Mouse (Mus musculus): ENCODE data around the gene Ripply1. TPM values are rescaled to one million over a fixed set of nuclear protein-coding genes. Genes with fewer than 3 reads are reported as not detected.

The Ripply1 gene
- polyA plus RNA-seq, 2 experiments, result 0.08 TPM; not detected in 1

DNA sequence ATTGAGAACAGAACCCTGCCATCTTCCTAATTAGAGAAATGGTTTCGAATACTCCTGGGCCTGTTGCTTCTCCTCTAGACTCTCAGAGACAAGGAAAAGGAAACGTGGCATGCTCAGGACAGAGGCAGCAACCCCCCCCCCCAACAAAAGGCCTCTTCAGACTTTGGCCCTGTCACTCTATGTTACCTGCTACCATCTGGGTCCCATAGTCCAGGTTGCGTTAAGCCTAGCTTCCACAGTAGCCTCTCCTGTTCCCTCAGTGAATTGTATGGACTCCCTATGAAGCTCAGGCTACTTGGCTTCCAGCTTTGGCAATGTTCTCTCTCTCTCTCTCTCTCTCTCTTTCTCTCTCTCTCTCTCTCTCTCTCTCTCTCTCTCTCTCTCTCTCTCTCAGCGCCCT is 590 bp downstream of the Ripply1 start:
- Histone ChIP-seq H3K9me3 (ENCODE audit: control insufficient read depth, low read length) (no peaks in the 10 kb centered on the region), H3K9ac (replicated peaks) (no peak overlapping the region), H3K4me2 (ENCODE audit: low read depth) (no peak overlapping the region), H3K4me1 (replicated peaks; ENCODE audit: control insufficient read depth in 2 of 2, insufficient read depth in 2 of 2, low read length in 1 of 2) (peaks cover 0 to 16% of the 10 kb centered on the region in 2 experiments; a peak in 3 of 4 replicates), H3K27ac (no peak overlapping the region), H3K4me3 (ENCODE audit: insufficient read depth in 1 of 2, low read depth in 2 of 2, low read length in 2 of 2) (no peak overlapping the region), H3K27me3 (ENCODE audit: control insufficient read depth, insufficient read depth, low read length) (no peaks in the 10 kb centered on the region), H3K36me3 (replicated peaks; ENCODE audit: control insufficient read depth, insufficient read depth, low read depth) (no peaks in the 10 kb centered on the region)
- no peak for TF ChIP-seq CTCF (IDR thresholded peaks at IDR 0.05; ENCODE audit: low read depth)
- TF ChIP-seq EP300 (IDR thresholded peaks at IDR 0.05; ENCODE audit: low read depth), result no peak
- ATAC-seq (ENCODE audit: insufficient read depth), result no peak
- 60% methylated on average over 4 of the region's 4 CpGs for WGBS (ENCODE audit: insufficient replicate concordance)
- no peak for DNase-seq (ENCODE audit: low read depth in 3 of 3, low spot score in 3 of 3)

DNA sequence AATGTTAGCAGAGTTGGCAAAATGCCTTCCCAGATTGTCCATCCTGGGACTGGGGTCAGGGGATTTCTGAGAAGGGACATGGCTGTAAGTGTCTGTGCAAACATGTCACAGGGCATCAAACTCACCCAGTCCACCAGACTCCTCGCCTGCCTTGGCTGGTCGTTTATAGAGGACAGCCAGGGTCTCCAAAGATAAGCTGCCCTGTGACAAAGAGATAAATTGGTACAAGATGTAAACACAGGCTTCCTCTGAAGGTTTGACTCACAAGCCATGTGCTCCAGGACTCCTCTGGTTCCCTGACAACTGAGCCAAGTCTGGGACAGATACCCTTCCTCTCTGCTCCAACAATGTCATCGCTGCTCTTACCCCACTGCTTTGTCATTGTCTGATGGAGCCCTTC is 1.2 kb downstream of the Ripply1 start:
- Histone ChIP-seq H3K27me3 (ENCODE audit: control insufficient read depth, insufficient read depth, low read length) (no peaks in the 10 kb centered on the region), H3K4me1 (replicated peaks; ENCODE audit: control insufficient read depth in 2 of 2, insufficient read depth in 2 of 2, low read length in 1 of 2) (peaks cover 0 to 16% of the 10 kb centered on the region in 2 experiments; a peak in 3 of 4 replicates), H3K36me3 (replicated peaks; ENCODE audit: control insufficient read depth, insufficient read depth, low read depth) (no peaks in the 10 kb centered on the region), H3K4me2 (ENCODE audit: low read depth) (no peak overlapping the region), H3K27ac (no peak overlapping the region), H3K9ac (replicated peaks) (no peak overlapping the region), H3K9me3 (ENCODE audit: control insufficient read depth, low read length) (no peaks in the 10 kb centered on the region), H3K4me3 (ENCODE audit: insufficient read depth in 1 of 2, low read depth in 2 of 2, low read length in 2 of 2) (no peak overlapping the region)
- WGBS (ENCODE audit: insufficient replicate concordance), result 13% methylated on average over 3 of the region's 3 CpGs
- TF ChIP-seq EP300 (IDR thresholded peaks at IDR 0.05; ENCODE audit: low read depth) (peak; percentile 54), CTCF (IDR thresholded peaks at IDR 0.05; ENCODE audit: low read depth) (no peak)
- DNase-seq (ENCODE audit: low read depth in 3 of 3, low spot score in 3 of 3) (peak in 1 of 3 experiments; percentile 11), ATAC-seq (ENCODE audit: insufficient read depth) (peak; percentile 79)

DNA sequence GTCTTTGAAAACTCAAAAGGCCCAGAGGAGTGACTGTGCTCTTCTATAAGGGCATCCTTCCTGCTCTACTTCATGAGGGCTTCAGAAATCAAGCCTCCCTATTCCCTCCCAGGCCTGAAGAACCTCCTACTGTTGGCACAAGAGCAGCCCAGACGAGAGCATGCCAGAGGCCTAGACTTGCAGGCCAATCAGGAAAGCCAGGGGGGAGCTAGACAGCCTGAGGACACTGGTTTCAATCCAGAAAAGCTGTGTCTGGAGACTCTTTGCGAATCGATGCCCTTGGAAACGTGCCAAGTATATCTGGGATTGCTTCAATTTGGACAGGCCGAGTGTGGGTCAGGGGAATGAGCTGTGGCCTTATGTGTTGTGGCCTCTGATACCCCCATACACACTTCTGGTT is 2.8 kb downstream of the Ripply1 start:
- no peaks in the 10 kb centered on the region for H3K27me3 ChIP-seq (ENCODE audit: control insufficient read depth, insufficient read depth, low read length)
- WGBS (ENCODE audit: insufficient replicate concordance), result 71% methylated on average over 5 of the region's 5 CpGs
- H3K4me1 ChIP-seq (replicated peaks; ENCODE audit: control insufficient read depth in 2 of 2, insufficient read depth in 2 of 2, low read length in 1 of 2), result peaks cover 0 to 21% of the 10 kb centered on the region in 2 experiments; a peak in 3 of 4 replicates
- no peak overlapping the region for H3K27ac ChIP-seq
- H3K9ac ChIP-seq (replicated peaks), result no peak overlapping the region
- H3K4me3 ChIP-seq (ENCODE audit: insufficient read depth in 1 of 2, low read depth in 2 of 2, low read length in 2 of 2), result no peak overlapping the region
- TF ChIP-seq CTCF (IDR thresholded peaks at IDR 0.05; ENCODE audit: low read depth) (no peak), EP300 (IDR thresholded peaks at IDR 0.05; ENCODE audit: low read depth) (no peak)
- ATAC-seq (ENCODE audit: insufficient read depth), result no peak
- no peaks in the 10 kb centered on the region for H3K9me3 ChIP-seq (ENCODE audit: control insufficient read depth, low read length)
- H3K36me3 ChIP-seq (replicated peaks; ENCODE audit: control insufficient read depth, insufficient read depth, low read depth), result no peaks in the 10 kb centered on the region
- H3K4me2 ChIP-seq (ENCODE audit: low read depth), result no peak overlapping the region
- DNase-seq (ENCODE audit: low read depth in 3 of 3, low spot score in 3 of 3), result no peak

DNA sequence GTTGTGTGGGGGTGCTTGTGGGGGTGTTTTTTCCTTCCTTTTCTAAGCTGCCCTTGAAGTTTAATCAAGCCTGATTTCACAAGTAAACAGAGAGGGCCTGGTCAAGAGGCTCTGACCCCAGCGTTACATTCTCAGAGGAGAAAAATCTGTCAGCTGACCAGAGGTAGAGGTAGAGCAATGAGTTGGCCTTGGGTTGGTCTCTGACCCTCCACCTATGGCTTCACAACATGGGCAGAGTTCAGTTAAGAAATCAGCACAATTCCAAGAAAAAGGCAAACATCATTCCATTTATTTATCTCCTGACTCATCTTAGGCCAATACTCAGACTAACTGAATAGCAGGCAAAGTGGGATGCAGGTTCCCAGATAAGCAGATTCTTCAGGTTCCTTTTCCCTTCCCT is 3.3 kb downstream of the Ripply1 start:
- H3K9ac ChIP-seq (replicated peaks), result no peak overlapping the region
- H3K27me3 ChIP-seq (ENCODE audit: control insufficient read depth, insufficient read depth, low read length), result no peaks in the 10 kb centered on the region
- no peaks in the 10 kb centered on the region for H3K36me3 ChIP-seq (replicated peaks; ENCODE audit: control insufficient read depth, insufficient read depth, low read depth)
- no peak overlapping the region for H3K27ac ChIP-seq
- DNase-seq (ENCODE audit: low read depth in 3 of 3, low spot score in 3 of 3) (no peak), ATAC-seq (ENCODE audit: insufficient read depth) (no peak)
- TF ChIP-seq EP300 (IDR thresholded peaks at IDR 0.05; ENCODE audit: low read depth) (no peak), CTCF (IDR thresholded peaks at IDR 0.05; ENCODE audit: low read depth) (no peak)
- peaks cover 0 to 21% of the 10 kb centered on the region in 2 experiments; a peak in 3 of 4 replicates for H3K4me1 ChIP-seq (replicated peaks; ENCODE audit: control insufficient read depth in 2 of 2, insufficient read depth in 2 of 2, low read length in 1 of 2)
- no peak overlapping the region for H3K4me3 ChIP-seq (ENCODE audit: insufficient read depth in 1 of 2, low read depth in 2 of 2, low read length in 2 of 2)
- WGBS (ENCODE audit: insufficient replicate concordance), result 68% methylated on average over 1 of the region's 1 CpGs
- no peak overlapping the region for H3K4me2 ChIP-seq (ENCODE audit: low read depth)
- no peaks in the 10 kb centered on the region for H3K9me3 ChIP-seq (ENCODE audit: control insufficient read depth, low read length)

DNA sequence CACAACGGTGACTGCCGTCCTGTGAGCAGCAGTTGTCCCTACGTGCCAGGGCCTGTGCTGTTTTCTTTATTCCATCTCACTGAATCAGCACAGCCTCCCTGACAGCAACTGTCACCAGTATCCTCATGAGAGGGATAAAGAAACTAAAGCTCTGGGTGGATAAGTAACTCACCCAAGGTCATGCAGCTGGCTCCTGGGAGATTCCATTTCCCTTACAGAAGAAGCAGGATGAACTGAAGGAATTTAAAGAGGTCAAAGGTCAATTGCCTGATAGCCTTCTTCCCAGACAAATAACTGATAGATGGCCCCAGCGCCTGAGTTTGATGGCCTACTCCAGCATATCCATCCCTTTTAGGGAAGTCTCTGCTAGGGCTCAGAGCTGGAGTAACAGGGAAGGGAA is 4.8 kb downstream of the Ripply1 start:
- H3K4me2 ChIP-seq (ENCODE audit: low read depth), result no peak overlapping the region
- TF ChIP-seq EP300 (IDR thresholded peaks at IDR 0.05; ENCODE audit: low read depth), result no peak
- TF ChIP-seq CTCF (IDR thresholded peaks at IDR 0.05; ENCODE audit: low read depth), result no peak
- H3K4me1 ChIP-seq (replicated peaks; ENCODE audit: control insufficient read depth in 2 of 2, insufficient read depth in 2 of 2, low read length in 1 of 2), result peaks cover 0 to 21% of the 10 kb centered on the region in 2 experiments; a peak in 3 of 4 replicates
- H3K27me3 ChIP-seq (ENCODE audit: control insufficient read depth, insufficient read depth, low read length), result no peaks in the 10 kb centered on the region
- H3K4me3 ChIP-seq (ENCODE audit: insufficient read depth in 1 of 2, low read depth in 2 of 2, low read length in 2 of 2), result no peak overlapping the region
- no peaks in the 10 kb centered on the region for H3K9me3 ChIP-seq (ENCODE audit: control insufficient read depth, low read length)
- H3K27ac ChIP-seq, result no peak overlapping the region
- WGBS (ENCODE audit: insufficient replicate concordance), result 60% methylated on average over 4 of the region's 4 CpGs
- H3K9ac ChIP-seq (replicated peaks), result no peak overlapping the region
- DNase-seq (ENCODE audit: low read depth in 3 of 3, low spot score in 3 of 3) (no peak), ATAC-seq (ENCODE audit: insufficient read depth) (no peak)
- no peaks in the 10 kb centered on the region for H3K36me3 ChIP-seq (replicated peaks; ENCODE audit: control insufficient read depth, insufficient read depth, low read depth)

All from liver, embryonic 14.5 days (tissue).